Mouse (Mus musculus) kidney, adult 11 months (tissue): ENCODE results near the gene Btf3.

Experiments
- DNase-seq: peaks from one replicate; pipeline ENCODE4 v3.0.0; 2022

The Btf3 gene

GRCm38 (mm10) chr13:98274023-98274422 is 42.8 kb downstream of the Btf3 start:
- DNase-seq = no peak

GRCm38 (mm10) chr13:98264111-98264510 is 52.7 kb downstream of the Btf3 start:
- no peak for DNase-seq

GRCm38 (mm10) chr13:98263458-98263987 is 53.3 kb downstream of the Btf3 start:
- no peak for DNase-seq

- peak; percentile 98 for DNase-seq
Observed at GRCm38 (mm10) chr13:98262636-98263457, 54.0 kb downstream of the Btf3 start, which contains the start of the genes Utp15 and Ankra2. TSS of gene Utp15 (minus strand) at chr13:98263041. TSS of gene Ankra2 (plus strand) at chr13:98263074.
